Mouse (Mus musculus) granulocyte monocyte progenitor cell, adult 5-6 weeks (primary cell): ENCODE data around the gene Stx5a. TPM values are rescaled to one million over a fixed set of nuclear protein-coding genes. Genes with fewer than 3 reads are reported as not detected.

Experiments used
- ATAC-seq: replicated peaks from 2 replicates; pipeline ENCODE4 v1.8.0; 2016; ENCODE audit warnings: mild to moderate bottlenecking, moderate TSS enrichment, inconsistent platforms; ENCODE audit not compliant: poor library complexity, severe bottlenecking
- total RNA-seq, 2 experiments: library from RNA; stranded (forward) in 1 of 2; stranded (reverse) in 1 of 2; fragments of 200-712, 200-1000 nt in 1 of 2; fragments of >200 nt in 1 of 2; fragmentation: Nextera tagmentation in 1 of 2; gene quantifications; 2 replicates each; pipeline ENCODE4 v1.2.3; 2014 to 2017

Stx5a gene
- total RNA-seq, 2 experiments from 2014 or later = 43.0 to 64.7 TPM

- ATAC-seq = no peak
Observed at GRCm38 (mm10) chr19:8789171-8789570, 48.0 kb downstream of the Stx5a start.

- ATAC-seq = no peak
Observed at GRCm38 (mm10) chr19:8790171-8790570, 49.0 kb downstream of the Stx5a start.

- ATAC-seq = peak; percentile 75
Observed at GRCm38 (mm10) chr19:8798264-8798946, 57.2 kb downstream of the Stx5a start, which contains the start of gene Polr2g. Gene Polr2g, minus strand, starts transcription at chr19:8798577.

GRCm38 (mm10) chr19:8798947-8799315 is 57.7 kb downstream of the Stx5a start:
- no peak for ATAC-seq

- ATAC-seq = peak; percentile 81
Observed at GRCm38 (mm10) chr19:8802130-8802821, 61.1 kb downstream of the Stx5a start, which contains the start of gene Zbtb3. Gene Zbtb3, plus strand, starts transcription at chr19:8802555.

- no peak for ATAC-seq
Observed at GRCm38 (mm10) chr19:8803204-8803780, 62.1 kb downstream of the Stx5a start.

GRCm38 (mm10) chr19:8803879-8804660 is 62.9 kb downstream of the Stx5a start:
- ATAC-seq = peak; percentile 23

Other genes with a start within 250 kb of the Stx5a start
Only the 30 nearest of the 33 such genes appear.
- not detected in 2 replicates for gene Slc22a8, start 150.2 kb upstream of the Stx5a start, total RNA-seq (2014; fragmentation: Nextera tagmentation)
- not detected in 2 replicates for gene Slc22a8, start 150.2 kb upstream of the Stx5a start, total RNA-seq (2017)
- not detected in 2 replicates for gene Slc22a6, start 123.4 kb upstream of the Stx5a start, total RNA-seq (2014; fragmentation: Nextera tagmentation)
- not detected in 2 replicates for gene Slc22a6, start 123.4 kb upstream of the Stx5a start, total RNA-seq (2017)
- gene Chrm1, start 77.6 kb upstream of the Stx5a start, total RNA-seq (2014; fragmentation: Nextera tagmentation) = 0.04 TPM in 1 of 2 replicates, not detected in the other
- not detected in 2 replicates for gene Chrm1, start 77.6 kb upstream of the Stx5a start, total RNA-seq (2017)
- gene Slc3a2, start 18.0 kb upstream of the Stx5a start, total RNA-seq (2014; fragmentation: Nextera tagmentation) = 60.1 and 70.1 TPM in 2 replicates
- gene Slc3a2, start 18.0 kb upstream of the Stx5a start, total RNA-seq (2017) = 78.5 and 87.2 TPM in 2 replicates
- 122 and 136 TPM in 2 replicates for gene Wdr74, start 5.6 kb upstream of the Stx5a start, total RNA-seq (2014; fragmentation: Nextera tagmentation)
- 96.6 and 196 TPM in 2 replicates for gene Wdr74, start 5.6 kb upstream of the Stx5a start, total RNA-seq (2017)
- not detected in 2 replicates for gene 1700092M07Rik, start 695 bp upstream of the Stx5a start, total RNA-seq (2014; fragmentation: Nextera tagmentation)
- gene 1700092M07Rik, start 695 bp upstream of the Stx5a start, total RNA-seq (2017) = 2.5 TPM in 2 replicates
- gene Nxf1, start 15.7 kb downstream of the Stx5a start, total RNA-seq (2014; fragmentation: Nextera tagmentation) = 268 and 347 TPM in 2 replicates
- gene Nxf1, start 15.7 kb downstream of the Stx5a start, total RNA-seq (2017) = 89.4 and 113 TPM in 2 replicates
- 61.2 and 62.7 TPM in 2 replicates for gene Tmem223, start 29.6 kb downstream of the Stx5a start, total RNA-seq (2014; fragmentation: Nextera tagmentation)
- gene Tmem223, start 29.6 kb downstream of the Stx5a start, total RNA-seq (2017) = 35.7 and 40.6 TPM in 2 replicates
- gene Tmem179b, start 33.1 kb downstream of the Stx5a start, total RNA-seq (2014; fragmentation: Nextera tagmentation) = 141 and 147 TPM in 2 replicates
- 69.5 and 81.3 TPM in 2 replicates for gene Tmem179b, start 33.1 kb downstream of the Stx5a start, total RNA-seq (2017)
- 19.1 and 20.5 TPM in 2 replicates for gene Taf6l, start 45.0 kb downstream of the Stx5a start, total RNA-seq (2014; fragmentation: Nextera tagmentation)
- 10.0 and 15.6 TPM in 2 replicates for gene Taf6l, start 45.0 kb downstream of the Stx5a start, total RNA-seq (2017)
- gene Polr2g, start 57.2 kb downstream of the Stx5a start, total RNA-seq (2014; fragmentation: Nextera tagmentation) = 112 and 148 TPM in 2 replicates
- gene Polr2g, start 57.2 kb downstream of the Stx5a start, total RNA-seq (2017) = 51.7 and 69.8 TPM in 2 replicates
- gene Zbtb3, start 61.1 kb downstream of the Stx5a start, total RNA-seq (2014; fragmentation: Nextera tagmentation) = 3.1 TPM in 2 replicates
- 2.7 and 3.0 TPM in 2 replicates for gene Zbtb3, start 61.1 kb downstream of the Stx5a start, total RNA-seq (2017)
- 41.3 and 42.1 TPM in 2 replicates for gene Ttc9c, start 77.9 kb downstream of the Stx5a start, total RNA-seq (2014; fragmentation: Nextera tagmentation)
- gene Ttc9c, start 77.9 kb downstream of the Stx5a start, total RNA-seq (2017) = 62.8 and 65.0 TPM in 2 replicates
- 71.4 and 85.1 TPM in 2 replicates for gene Hnrnpul2, start 78.6 kb downstream of the Stx5a start, total RNA-seq (2014; fragmentation: Nextera tagmentation)
- 82.8 and 88.5 TPM in 2 replicates for gene Hnrnpul2, start 78.6 kb downstream of the Stx5a start, total RNA-seq (2017)
- gene AC129217.1, start 88.4 kb downstream of the Stx5a start, total RNA-seq (2014; fragmentation: Nextera tagmentation) = not detected in 2 replicates
- 34.1 TPM in 1 of 2 replicates, not detected in the other for gene AC129217.1, start 88.4 kb downstream of the Stx5a start, total RNA-seq (2017)
- gene Bscl2, start 96.1 kb downstream of the Stx5a start, total RNA-seq (2014; fragmentation: Nextera tagmentation) = 61.8 and 89.4 TPM in 2 replicates
- 33.9 and 34.6 TPM in 2 replicates for gene Bscl2, start 96.1 kb downstream of the Stx5a start, total RNA-seq (2017)
- gene Gng3, start 97.8 kb downstream of the Stx5a start, total RNA-seq (2014; fragmentation: Nextera tagmentation) = not detected in 2 replicates
- 0.26 TPM in 1 of 2 replicates, not detected in the other for gene Gng3, start 97.8 kb downstream of the Stx5a start, total RNA-seq (2017)
- gene Lrrn4cl, start 109.4 kb downstream of the Stx5a start, total RNA-seq (2014; fragmentation: Nextera tagmentation) = 0.11 TPM in 1 of 2 replicates, not detected in the other
- gene Lrrn4cl, start 109.4 kb downstream of the Stx5a start, total RNA-seq (2017) = not detected in 2 replicates
- 115 and 150 TPM in 2 replicates for gene Ubxn1, start 130.1 kb downstream of the Stx5a start, total RNA-seq (2014; fragmentation: Nextera tagmentation)
- 135 and 136 TPM in 2 replicates for gene Ubxn1, start 130.1 kb downstream of the Stx5a start, total RNA-seq (2017)
- gene Uqcc3, start 139.5 kb downstream of the Stx5a start, total RNA-seq (2014; fragmentation: Nextera tagmentation) = 57.3 and 67.4 TPM in 2 replicates
- gene Uqcc3, start 139.5 kb downstream of the Stx5a start, total RNA-seq (2017) = 66.9 and 100 TPM in 2 replicates
- gene Lbhd1, start 142.3 kb downstream of the Stx5a start, total RNA-seq (2014; fragmentation: Nextera tagmentation) = 49.4 and 65.5 TPM in 2 replicates
- 10.1 and 37.8 TPM in 2 replicates for gene Lbhd1, start 142.3 kb downstream of the Stx5a start, total RNA-seq (2017)
- not detected in 2 replicates for gene Gm49403, start 142.5 kb downstream of the Stx5a start, total RNA-seq (2014; fragmentation: Nextera tagmentation)
- not detected in 2 replicates for gene Gm49403, start 142.5 kb downstream of the Stx5a start, total RNA-seq (2017)
- gene 1810009A15Rik, start 147.4 kb downstream of the Stx5a start, total RNA-seq (2014; fragmentation: Nextera tagmentation) = 70.2 and 82.4 TPM in 2 replicates
- 92.1 and 109 TPM in 2 replicates for gene 1810009A15Rik, start 147.4 kb downstream of the Stx5a start, total RNA-seq (2017)
- gene Gm49416, start 147.5 kb downstream of the Stx5a start, total RNA-seq (2014; fragmentation: Nextera tagmentation) = not detected in 2 replicates
- not detected in 2 replicates for gene Gm49416, start 147.5 kb downstream of the Stx5a start, total RNA-seq (2017)
- gene Ints5, start 151.6 kb downstream of the Stx5a start, total RNA-seq (2014; fragmentation: Nextera tagmentation) = 23.7 and 30.3 TPM in 2 replicates
- gene Ints5, start 151.6 kb downstream of the Stx5a start, total RNA-seq (2017) = 11.6 and 13.5 TPM in 2 replicates
- gene Ganab, start 156.7 kb downstream of the Stx5a start, total RNA-seq (2014; fragmentation: Nextera tagmentation) = 143 and 154 TPM in 2 replicates
- 105 and 107 TPM in 2 replicates for gene Ganab, start 156.7 kb downstream of the Stx5a start, total RNA-seq (2017)
- 25.9 and 34.4 TPM in 2 replicates for gene B3gat3, start 179.0 kb downstream of the Stx5a start, total RNA-seq (2014; fragmentation: Nextera tagmentation)
- 17.2 and 26.5 TPM in 2 replicates for gene B3gat3, start 179.0 kb downstream of the Stx5a start, total RNA-seq (2017)
- 2.2 and 2.9 TPM in 2 replicates for gene Rom1, start 187.9 kb downstream of the Stx5a start, total RNA-seq (2014; fragmentation: Nextera tagmentation)
- gene Rom1, start 187.9 kb downstream of the Stx5a start, total RNA-seq (2017) = 0.22 and 0.52 TPM in 2 replicates
- 26.1 and 30.2 TPM in 2 replicates for gene Eml3, start 188.1 kb downstream of the Stx5a start, total RNA-seq (2014; fragmentation: Nextera tagmentation)
- 27.4 and 31.3 TPM in 2 replicates for gene Eml3, start 188.1 kb downstream of the Stx5a start, total RNA-seq (2017)
- gene Mta2, start 200.5 kb downstream of the Stx5a start, total RNA-seq (2014; fragmentation: Nextera tagmentation) = 115 and 125 TPM in 2 replicates
- gene Mta2, start 200.5 kb downstream of the Stx5a start, total RNA-seq (2017) = 120 and 123 TPM in 2 replicates